ENCODE assay signal across 35 mouse cellular contexts in the genomic region with DNA sequence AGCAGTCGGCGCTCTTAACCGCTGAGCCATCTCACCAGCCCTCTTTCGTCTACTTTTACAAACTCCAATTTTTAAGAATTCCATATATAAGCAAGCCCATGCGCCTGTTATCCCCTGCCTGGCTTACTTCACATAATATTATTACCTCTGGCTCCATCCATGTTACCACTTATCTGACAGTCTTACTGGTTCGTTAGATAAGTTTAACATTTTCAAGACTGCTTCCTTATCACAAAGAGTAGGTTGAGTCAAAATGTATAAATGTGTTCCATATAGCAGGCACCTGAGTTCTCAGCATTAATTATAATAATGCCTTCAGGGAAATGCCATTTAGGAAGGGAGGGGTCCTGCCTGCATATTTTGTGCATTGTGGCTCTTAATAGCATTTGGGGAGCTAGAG.
"Had no signal": no experiment of that assay in that cellular context is flagged by ENCODE, and none has a peak within 500 bp of the region (broad histone marks: within the 10 kb centered on the region; RNA-seq: fewer than 3 reads in every experiment).

No protein-coding gene starts in this region.

- H3K4me3 ChIP-seq: heart, embryonic 10.5 days; heart, embryonic 12.5 days; heart, embryonic 13.5 days; heart, embryonic 15.5 days; hindbrain, embryonic 10.5 days; hindbrain, embryonic 12.5 days; hindbrain, embryonic 13.5 days; hindbrain, embryonic 15.5 days; intestine, embryonic 15.5 days; kidney, embryonic 15.5 days; layer of hippocampus, adult 2 months had no signal

- H3K9ac ChIP-seq: heart, embryonic 12.5 days; heart, embryonic 13.5 days; heart, embryonic 15.5 days; hindbrain, embryonic 12.5 days; hindbrain, embryonic 13.5 days; hindbrain, embryonic 14.5 days; hindbrain, embryonic 15.5 days; intestine, embryonic 15.5 days; kidney, embryonic 15.5 days had no signal

- DNase-seq: heart, postnatal 10 days; heart, postnatal 14 days; heart, postnatal 36 days; heart, postnatal 4 days; kidney, adult 11 months; kidney, adult 18-20 months; kidney, adult 2 months; kidney, adult 8-10 months; kidney, adult 9 months; kidney, postnatal 10 days; kidney, postnatal 14 days; kidney, postnatal 25 days; kidney, postnatal 36 days; kidney, postnatal 4 days; layer of hippocampus, adult 9-11 months; layer of hippocampus, postnatal 36 days had no signal

- H3K36me3 ChIP-seq: heart, embryonic 10.5 days; heart, embryonic 12.5 days; heart, embryonic 13.5 days; heart, embryonic 15.5 days; hindbrain, embryonic 10.5 days; hindbrain, embryonic 12.5 days; hindbrain, embryonic 13.5 days; hindbrain, embryonic 15.5 days; intestine, embryonic 15.5 days; kidney, embryonic 15.5 days had no signal

- ATAC-seq: hindbrain, embryonic 16.5 days; hindbrain, postnatal 0 days; inflammation-experienced regulatory T-cells, adult 6 months; intestine, embryonic 16.5 days; intestine, postnatal 0 days had no signal

- H3K27ac ChIP-seq: hindbrain, embryonic 10.5 days; hindbrain, embryonic 12.5 days; hindbrain, embryonic 13.5 days; hindbrain, embryonic 14.5 days; hindbrain, embryonic 15.5 days; hindbrain, postnatal 0 days; intestine, embryonic 15.5 days; kidney, postnatal 0 days had no signal

- H3K9me3 ChIP-seq: heart, embryonic 10.5 days; heart, embryonic 12.5 days; heart, embryonic 13.5 days; heart, embryonic 15.5 days; hindbrain, embryonic 10.5 days; hindbrain, embryonic 12.5 days; hindbrain, embryonic 13.5 days; hindbrain, embryonic 15.5 days; intestine, embryonic 15.5 days; kidney, embryonic 15.5 days had no signal

- H3K27me3 ChIP-seq: heart, embryonic 12.5 days; heart, embryonic 13.5 days; heart, embryonic 15.5 days; hindbrain, embryonic 12.5 days; hindbrain, embryonic 13.5 days; hindbrain, embryonic 15.5 days; intestine, embryonic 15.5 days; kidney, embryonic 15.5 days had no signal

- H3K4me1 ChIP-seq: intestine, embryonic 15.5 days had no signal

- H3K4me2 ChIP-seq: heart, embryonic 11.5 days; heart, embryonic 12.5 days; heart, embryonic 13.5 days; heart, embryonic 15.5 days; hindbrain, embryonic 12.5 days; hindbrain, embryonic 13.5 days; hindbrain, embryonic 14.5 days; hindbrain, embryonic 15.5 days; intestine, embryonic 15.5 days; kidney, embryonic 15.5 days had no signal
